ENCODE assay signal across 1 mouse cellular context in genomic region chr6:13069302-13070146, GRCm38 (mm10).
TF ChIP-seq lines count a peak whose summit lies in the region.

TSS of gene Tmem106b (plus strand) at chr6:13069759.

TF ChIP-seq in CH12.LX, 34 proteins besides CTCF, POLR2A, EP300 and RAD21 (continued from another document):
- TF ChIP-seq E2F4 (IDR thresholded peaks at IDR 0.05; ENCODE audit: insufficient replicate concordance, low read depth, low read length) (no peak), JUND (conservative IDR thresholded peaks at IDR 0.05; ENCODE audit: low read depth, low read length) (no peak), SIN3A (IDR thresholded peaks at IDR 0.05; ENCODE audit: low read length) (peak; percentile 96), IRF4 (IDR thresholded peaks at IDR 0.05; ENCODE audit: low read depth, low read length) (peak; percentile 61; the same call in 1 of the 2 replicates), SMC3 (IDR thresholded peaks at IDR 0.05; ENCODE audit: low read depth, low read length) (no peak), POLR2AphosphoS2 (IDR thresholded peaks at IDR 0.05; ENCODE audit: low read depth, low read length) (no peak; the same call in 1 of the 2 replicates), USF1 (IDR thresholded peaks at IDR 0.05; ENCODE audit: low read depth, low read length) (peak; percentile 50), HCFC1 (IDR thresholded peaks at IDR 0.05; ENCODE audit: low read depth, low read length) (peak; percentile 76), RCOR1 (conservative IDR thresholded peaks at IDR 0.05; ENCODE audit: low read depth, low read length) (0 out of 2 replicates have a peak, but pooled peaks have one; percentile 40), MAFK (IDR thresholded peaks at IDR 0.05; ENCODE audit: insufficient replicate concordance, low read length) (no peak), TBP (conservative IDR thresholded peaks at IDR 0.05; ENCODE audit: low read depth, low read length) (peak; percentile 87), TCF12 (IDR thresholded peaks at IDR 0.05; ENCODE audit: low read depth, low read length) (peak; percentile 88), ZC3H11A (IDR thresholded peaks at IDR 0.05; ENCODE audit: low read depth, low read length) (no peak)
